Mouse (Mus musculus): ENCODE data around the gene Nptxr. TPM values are rescaled to one million over a fixed set of nuclear protein-coding genes. Genes with fewer than 3 reads are reported as not detected.

The Nptxr gene
- total and polyA plus RNA-seq, 2 experiments from 2014 or later: 1.00 to 13.7 TPM

DNA sequence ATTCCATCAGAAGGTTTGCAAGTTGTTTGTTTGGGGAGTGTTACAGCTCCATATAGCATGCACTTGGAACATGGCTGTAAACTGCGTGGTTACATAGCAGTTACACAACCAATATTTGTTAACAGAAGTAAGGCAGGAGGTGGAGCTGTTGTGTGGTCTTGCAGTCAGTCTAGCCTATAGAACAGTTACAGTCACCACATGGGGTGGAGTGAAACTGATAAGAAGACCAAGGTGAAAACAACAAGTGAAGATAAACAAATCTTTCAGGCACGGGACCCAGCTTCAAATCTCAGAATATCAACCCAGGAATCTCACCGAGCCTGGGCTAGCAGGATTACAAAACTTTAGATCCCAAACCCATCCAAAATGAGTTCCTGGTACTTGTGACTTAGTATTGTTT lies 63.8 kb downstream of the Nptxr start:
- 48% methylated on average over 3 of the region's 3 CpGs for WGBS
- no peaks in the 10 kb centered on the region for H3K9me3 ChIP-seq (replicated peaks; ENCODE audit: control insufficient read depth, low read length)
- no peaks in the 10 kb centered on the region for H3K27me3 ChIP-seq (ENCODE audit: control insufficient read depth, insufficient read depth, low read length)
- peaks cover 34% of the 10 kb centered on the region for H3K36me3 ChIP-seq (replicated peaks; ENCODE audit: control insufficient read depth, insufficient read depth, low read length)
- peaks cover 33% of the 10 kb centered on the region for H3K4me1 ChIP-seq (ENCODE audit: control insufficient read depth, insufficient read depth)
- ATAC-seq (ENCODE audit: insufficient read depth, low read depth) (no peak), DNase-seq (ENCODE audit: low spot score) (no peak)
- peak overlapping the region; percentile 98 for H3K27ac ChIP-seq (ENCODE audit: low read depth)
- peak overlapping the region; percentile 98 for H3K4me3 ChIP-seq (ENCODE audit: low read depth, low read length)
- TF ChIP-seq EP300 (IDR thresholded peaks at IDR 0.05; ENCODE audit: low read depth) (no peak), CTCF (IDR thresholded peaks at IDR 0.05; ENCODE audit: low read depth) (no peak)
- H3K9ac ChIP-seq (replicated peaks; ENCODE audit: low read depth, low read length): peak overlapping the region; percentile 98; the same call in 1 of the 2 replicates
- peak overlapping the region; percentile 94 for H3K4me2 ChIP-seq (ENCODE audit: low read depth, low read length)

Other genes starting within 250 kb of the Nptxr start
- 1.0 and 2.6 TPM in 2 replicates for gene Dmc1, start 199.7 kb downstream of the Nptxr start, total RNA-seq (2014; rRNA removed; ENCODE audit: low replicate concordance)
- 0.74 and 0.84 TPM in 2 replicates for gene Dmc1, start 199.7 kb downstream of the Nptxr start, polyA plus RNA-seq (2015; fragmentation: Nextera tagmentation; extraction: Ambion mirVana)
- 1.7 and 1.9 TPM in 2 replicates for gene Fam227a, start 145.8 kb downstream of the Nptxr start, total RNA-seq (2014; rRNA removed; ENCODE audit: low replicate concordance)
- 0.31 and 0.48 TPM in 2 replicates for gene Fam227a, start 145.8 kb downstream of the Nptxr start, polyA plus RNA-seq (2015; fragmentation: Nextera tagmentation; extraction: Ambion mirVana)
- gene Cby1, start 145.6 kb downstream of the Nptxr start, total RNA-seq (2014; rRNA removed; ENCODE audit: low replicate concordance): 31.9 and 35.1 TPM in 2 replicates
- gene Cby1, start 145.6 kb downstream of the Nptxr start, polyA plus RNA-seq (2015; fragmentation: Nextera tagmentation; extraction: Ambion mirVana): 53.8 and 55.9 TPM in 2 replicates
- 208 and 280 TPM in 2 replicates for gene Tomm22, start 133.9 kb downstream of the Nptxr start, total RNA-seq (2014; rRNA removed; ENCODE audit: low replicate concordance)
- gene Tomm22, start 133.9 kb downstream of the Nptxr start, polyA plus RNA-seq (2015; fragmentation: Nextera tagmentation; extraction: Ambion mirVana): 273 and 276 TPM in 2 replicates
- 38.4 and 60.6 TPM in 2 replicates for gene Josd1, start 116.8 kb downstream of the Nptxr start, total RNA-seq (2014; rRNA removed; ENCODE audit: low replicate concordance)
- gene Josd1, start 116.8 kb downstream of the Nptxr start, polyA plus RNA-seq (2015; fragmentation: Nextera tagmentation; extraction: Ambion mirVana): 17.3 and 17.8 TPM in 2 replicates
- 34.3 and 39.9 TPM in 2 replicates for gene Gtpbp1, start 113.9 kb downstream of the Nptxr start, total RNA-seq (2014; rRNA removed; ENCODE audit: low replicate concordance)
- 18.0 and 20.6 TPM in 2 replicates for gene Gtpbp1, start 113.9 kb downstream of the Nptxr start, polyA plus RNA-seq (2015; fragmentation: Nextera tagmentation; extraction: Ambion mirVana)
- 71.6 and 120 TPM in 2 replicates for gene Sun2, start 62.2 kb downstream of the Nptxr start, total RNA-seq (2014; rRNA removed; ENCODE audit: low replicate concordance)
- gene Sun2, start 62.2 kb downstream of the Nptxr start, polyA plus RNA-seq (2015; fragmentation: Nextera tagmentation; extraction: Ambion mirVana): 3.6 and 4.0 TPM in 2 replicates
- gene Dnal4, start 26.9 kb downstream of the Nptxr start, total RNA-seq (2014; rRNA removed; ENCODE audit: low replicate concordance): 25.9 and 35.5 TPM in 2 replicates
- 35.5 and 38.9 TPM in 2 replicates for gene Dnal4, start 26.9 kb downstream of the Nptxr start, polyA plus RNA-seq (2015; fragmentation: Nextera tagmentation; extraction: Ambion mirVana)
- 1.9 and 8.7 TPM in 2 replicates for gene Npcd, start 29.5 kb upstream of the Nptxr start, total RNA-seq (2014; rRNA removed; ENCODE audit: low replicate concordance)
- gene Npcd, start 29.5 kb upstream of the Nptxr start, polyA plus RNA-seq (2015; fragmentation: Nextera tagmentation; extraction: Ambion mirVana): not detected in 2 replicates
- 47.3 and 51.8 TPM in 2 replicates for gene Cbx6, start 29.9 kb upstream of the Nptxr start, total RNA-seq (2014; rRNA removed; ENCODE audit: low replicate concordance)
- 24.9 and 25.6 TPM in 2 replicates for gene Cbx6, start 29.9 kb upstream of the Nptxr start, polyA plus RNA-seq (2015; fragmentation: Nextera tagmentation; extraction: Ambion mirVana)
- gene Apobec3, start 86.9 kb upstream of the Nptxr start, total RNA-seq (2014; rRNA removed; ENCODE audit: low replicate concordance): 2.3 and 5.1 TPM in 2 replicates
- 6.3 and 6.6 TPM in 2 replicates for gene Apobec3, start 86.9 kb upstream of the Nptxr start, polyA plus RNA-seq (2015; fragmentation: Nextera tagmentation; extraction: Ambion mirVana)
- 0.50 and 2.1 TPM in 2 replicates for gene Cbx7, start 166.4 kb upstream of the Nptxr start, total RNA-seq (2014; rRNA removed; ENCODE audit: low replicate concordance)
- 0.82 and 1.0 TPM in 2 replicates for gene Cbx7, start 166.4 kb upstream of the Nptxr start, polyA plus RNA-seq (2015; fragmentation: Nextera tagmentation; extraction: Ambion mirVana)
- 32.2 and 33.7 TPM in 2 replicates for gene Pdgfb, start 210.2 kb upstream of the Nptxr start, total RNA-seq (2014; rRNA removed; ENCODE audit: low replicate concordance)
- gene Pdgfb, start 210.2 kb upstream of the Nptxr start, polyA plus RNA-seq (2015; fragmentation: Nextera tagmentation; extraction: Ambion mirVana): 3.3 and 3.5 TPM in 2 replicates